Comparison of ENCODE assay signal across 16 mouse cellular contexts in genomic region chr2:37519286-37519640, GRCm38 (mm10). TPM values are rescaled to one million over a fixed set of nuclear protein-coding genes. Genes with fewer than 3 reads are reported as not detected.
DNase-seq lines count a peak whose midpoint lies in the region; ATAC-seq and TF ChIP-seq lines count a peak whose summit lies in the region.
"Had no signal": no experiment of that assay in that cellular context is flagged by ENCODE, and none has a peak within 500 bp of the region (broad histone marks: within the 10 kb centered on the region; RNA-seq: fewer than 3 reads in every experiment).

No protein-coding gene starts in this region.

- TF ChIP-seq CTCF in hindbrain, postnatal 0 days (IDR thresholded peaks at IDR 0.05; ENCODE audit: low read depth), result no peak

- H3K9me3 ChIP-seq in hindbrain, embryonic 15.5 days, result no peaks in the 10 kb centered on the region
- H3K9me3 ChIP-seq in hindbrain, embryonic 12.5 days (replicated peaks), result no peaks in the 10 kb centered on the region
- no peaks in the 10 kb centered on the region for H3K9me3 ChIP-seq in midbrain, embryonic 13.5 days
- H3K9me3 ChIP-seq in midbrain, embryonic 10.5 days (replicated peaks), result no peaks in the 10 kb centered on the region
- no peaks in the 10 kb centered on the region for H3K9me3 ChIP-seq in hindbrain, postnatal 0 days (ENCODE audit: low read length)
- no peaks in the 10 kb centered on the region for H3K9me3 ChIP-seq in neural tube, embryonic 14.5 days (ENCODE audit: control insufficient read depth, low read length)
- H3K9me3 ChIP-seq: limb, embryonic 10.5 days; stomach, embryonic 15.5 days had no signal

- 87% methylated on average over 1 of the region's 1 CpGs for WGBS in hindbrain, embryonic 15.5 days
- WGBS in hindbrain, embryonic 12.5 days, result 92% methylated on average over 1 of the region's 1 CpGs
- 92% methylated on average over 1 of the region's 1 CpGs for WGBS in midbrain, embryonic 13.5 days
- WGBS in midbrain, embryonic 10.5 days, result 85% methylated on average over 1 of the region's 1 CpGs
- 84% methylated on average over 1 of the region's 1 CpGs for WGBS in hindbrain, postnatal 0 days
- 93% methylated on average over 1 of the region's 1 CpGs for whole genome bisulfite sequencing in neural tube, embryonic 14.5 days

- H3K9ac ChIP-seq in hindbrain, embryonic 15.5 days, result no peak overlapping the region
- H3K9ac ChIP-seq in hindbrain, embryonic 12.5 days, result no peak overlapping the region
- H3K9ac ChIP-seq in midbrain, embryonic 13.5 days (replicated peaks), result no peak overlapping the region
- no peak overlapping the region for H3K9ac ChIP-seq in hindbrain, postnatal 0 days (replicated peaks; ENCODE audit: low read length)
- H3K9ac ChIP-seq in neural tube, embryonic 14.5 days (replicated peaks; ENCODE audit: low read depth, low read length), result no peak overlapping the region
- H3K9ac ChIP-seq: liver, postnatal 0 days; stomach, embryonic 15.5 days had no signal

- no peak for ATAC-seq in hindbrain, embryonic 15.5 days (ENCODE audit: low FRiP score, low read depth)
- no peak for ATAC-seq in hindbrain, embryonic 12.5 days (ENCODE audit: low FRiP score)
- no peak for ATAC-seq in midbrain, embryonic 13.5 days
- ATAC-seq in hindbrain, postnatal 0 days, result no peak
- ATAC-seq in neural tube, embryonic 14.5 days (ENCODE audit: low read depth), result no peak
- ATAC-seq: liver, postnatal 0 days had no signal

- no peaks in the 10 kb centered on the region for H3K27me3 ChIP-seq in hindbrain, embryonic 15.5 days
- no peaks in the 10 kb centered on the region for H3K27me3 ChIP-seq in hindbrain, embryonic 12.5 days
- H3K27me3 ChIP-seq in midbrain, embryonic 13.5 days, result no peaks in the 10 kb centered on the region
- H3K27me3 ChIP-seq in midbrain, embryonic 10.5 days (ENCODE audit: low read depth, poor library complexity, severe bottlenecking), result no peaks in the 10 kb centered on the region
- H3K27me3 ChIP-seq in hindbrain, postnatal 0 days (ENCODE audit: insufficient read depth, low read length), result no peaks in the 10 kb centered on the region
- no peaks in the 10 kb centered on the region for H3K27me3 ChIP-seq in neural tube, embryonic 14.5 days (ENCODE audit: control insufficient read depth, insufficient read depth, low read length)
- H3K27me3 ChIP-seq: stomach, embryonic 15.5 days had no signal

- H3K4me2 ChIP-seq in hindbrain, embryonic 15.5 days, result peak overlapping the region; percentile 59
- H3K4me2 ChIP-seq in hindbrain, embryonic 12.5 days (replicated peaks), result no peak overlapping the region
- H3K4me2 ChIP-seq in midbrain, embryonic 13.5 days (replicated peaks), result peak overlapping the region; percentile 56
- H3K4me2 ChIP-seq in hindbrain, postnatal 0 days (ENCODE audit: low read depth, low read length), result peak overlapping the region; percentile 46
- peak overlapping the region; percentile 59 for H3K4me2 ChIP-seq in neural tube, embryonic 14.5 days (ENCODE audit: low read depth, low read length)
- H3K4me2 ChIP-seq: stomach, embryonic 15.5 days had no signal

- H3K4me1 ChIP-seq in hindbrain, embryonic 15.5 days (replicated peaks), result peaks cover 39% of the 10 kb centered on the region
- peaks cover 15% of the 10 kb centered on the region for H3K4me1 ChIP-seq in hindbrain, embryonic 12.5 days
- peaks cover 42% of the 10 kb centered on the region for H3K4me1 ChIP-seq in midbrain, embryonic 13.5 days (replicated peaks)
- peaks cover 19% of the 10 kb centered on the region for H3K4me1 ChIP-seq in midbrain, embryonic 10.5 days
- H3K4me1 ChIP-seq in hindbrain, postnatal 0 days (ENCODE audit: insufficient read depth, low read length), result no peaks in the 10 kb centered on the region
- peaks cover 18% of the 10 kb centered on the region for H3K4me1 ChIP-seq in neural tube, embryonic 14.5 days (ENCODE audit: control insufficient read depth, insufficient read depth, low read length)

- H3K4me3 ChIP-seq in hindbrain, embryonic 15.5 days, result peak overlapping the region; percentile 48
- no peak overlapping the region for H3K4me3 ChIP-seq in hindbrain, embryonic 12.5 days
- H3K4me3 ChIP-seq in midbrain, embryonic 13.5 days (replicated peaks), result no peak overlapping the region
- H3K4me3 ChIP-seq in midbrain, embryonic 10.5 days, result no peak overlapping the region
- H3K4me3 ChIP-seq in hindbrain, postnatal 0 days (ENCODE audit: low read length), result no peak overlapping the region
- H3K4me3 ChIP-seq in neural tube, embryonic 14.5 days (ENCODE audit: low read depth, low read length), result peak overlapping the region; percentile 32; the same call in 1 of the 2 replicates
- H3K4me3 ChIP-seq: layer of hippocampus, adult 2 months; limb, embryonic 10.5 days; stomach, embryonic 15.5 days had no signal

- no peaks in the 10 kb centered on the region for H3K36me3 ChIP-seq in hindbrain, embryonic 15.5 days
- peaks cover 10% of the 10 kb centered on the region for H3K36me3 ChIP-seq in hindbrain, embryonic 12.5 days
- H3K36me3 ChIP-seq in midbrain, embryonic 13.5 days, result peaks cover 6% of the 10 kb centered on the region; the same call in 1 of the 2 replicates
- H3K36me3 ChIP-seq in midbrain, embryonic 10.5 days, result peaks cover 21% of the 10 kb centered on the region
- no peaks in the 10 kb centered on the region for H3K36me3 ChIP-seq in hindbrain, postnatal 0 days (ENCODE audit: insufficient read depth, low read length)
- H3K36me3 ChIP-seq in neural tube, embryonic 14.5 days (ENCODE audit: control insufficient read depth, insufficient read depth, low read length), result no peaks in the 10 kb centered on the region
- H3K36me3 ChIP-seq: stomach, embryonic 15.5 days had no signal

- no peak overlapping the region for H3K27ac ChIP-seq in hindbrain, embryonic 15.5 days (replicated peaks)
- no peak overlapping the region for H3K27ac ChIP-seq in hindbrain, embryonic 12.5 days
- no peak overlapping the region for H3K27ac ChIP-seq in midbrain, embryonic 13.5 days
- H3K27ac ChIP-seq in midbrain, embryonic 10.5 days (replicated peaks), result no peak overlapping the region
- H3K27ac ChIP-seq in hindbrain, postnatal 0 days, result no peak overlapping the region
- no peak overlapping the region for H3K27ac ChIP-seq in neural tube, embryonic 14.5 days (ENCODE audit: low read depth, low read length)
- H3K27ac ChIP-seq: layer of hippocampus, adult 2 months; limb, embryonic 10.5 days; stomach, embryonic 15.5 days had no signal

- no peak for DNase-seq in midbrain, embryonic 10.5 days (ENCODE audit: low spot score)
- no peak for DNase-seq in hindbrain, postnatal 0 days (ENCODE audit: low spot score)
- no peak for DNase-seq in adrenal gland, postnatal 4 days (ENCODE audit: low spot score in 2 of 2)
- DNase-seq: cerebellum, adult 8-10 months; kidney, adult 8-10 months; kidney, postnatal 14 days; liver, postnatal 0 days; right cerebral cortex, postnatal 25 days; thymus, postnatal 14 days had no signal

RNA-seq across cellular contexts. Expression of gene Gpr21, which starts 3.1 kb away (rescaled TPM):
- 16.0 and 16.3 TPM in 2 replicates for polyA plus RNA-seq in hindbrain, embryonic 15.5 days (2015; fragmentation: Nextera tagmentation; extraction: Ambion mirVana)
- 5.7 and 6.1 TPM in 2 replicates for polyA plus RNA-seq in hindbrain, embryonic 12.5 days (2016; fragmentation: Nextera tagmentation; extraction: Ambion mirVana)
- 10.1 and 12.6 TPM in 2 replicates for polyA plus RNA-seq in midbrain, embryonic 13.5 days (2015; fragmentation: Nextera tagmentation; extraction: Ambion mirVana)
- polyA plus RNA-seq in midbrain, embryonic 10.5 days (2016; fragmentation: Nextera tagmentation; extraction: Ambion mirVana), result 1.1 and 1.8 TPM in 2 replicates
- 22.5 and 25.0 TPM in 2 replicates for total RNA-seq in hindbrain, postnatal 0 days (2014; rRNA removed)
- polyA plus RNA-seq in hindbrain, postnatal 0 days (2015; fragmentation: Nextera tagmentation; extraction: Ambion mirVana), result 8.8 and 9.1 TPM in 2 replicates
- 25.0 and 34.4 TPM in 2 replicates for polyA plus RNA-seq in neural tube, embryonic 14.5 days (2014; fragmentation: Nextera tagmentation; extraction: Ambion mirVana)
- total RNA-seq in adrenal gland, postnatal 4 days (2021), result 1 to 10 TPM; 2.4 to 2.5 TPM

Comparison
In these comparisons a context has a peak if more than half of its experiments do, and no peak if none do; other contexts are left out.
1. H3K4me3 ChIP-seq: peak in hindbrain, embryonic 15.5 days (single experiment) and neural tube, embryonic 14.5 days (single experiment); none in hindbrain, embryonic 12.5 days (single experiment), midbrain, embryonic 13.5 days (single experiment), midbrain, embryonic 10.5 days (single experiment) and hindbrain, postnatal 0 days (single experiment).